Mouse (Mus musculus): Measurements from ENCODE around the gene Reck.

Reck gene

DNA sequence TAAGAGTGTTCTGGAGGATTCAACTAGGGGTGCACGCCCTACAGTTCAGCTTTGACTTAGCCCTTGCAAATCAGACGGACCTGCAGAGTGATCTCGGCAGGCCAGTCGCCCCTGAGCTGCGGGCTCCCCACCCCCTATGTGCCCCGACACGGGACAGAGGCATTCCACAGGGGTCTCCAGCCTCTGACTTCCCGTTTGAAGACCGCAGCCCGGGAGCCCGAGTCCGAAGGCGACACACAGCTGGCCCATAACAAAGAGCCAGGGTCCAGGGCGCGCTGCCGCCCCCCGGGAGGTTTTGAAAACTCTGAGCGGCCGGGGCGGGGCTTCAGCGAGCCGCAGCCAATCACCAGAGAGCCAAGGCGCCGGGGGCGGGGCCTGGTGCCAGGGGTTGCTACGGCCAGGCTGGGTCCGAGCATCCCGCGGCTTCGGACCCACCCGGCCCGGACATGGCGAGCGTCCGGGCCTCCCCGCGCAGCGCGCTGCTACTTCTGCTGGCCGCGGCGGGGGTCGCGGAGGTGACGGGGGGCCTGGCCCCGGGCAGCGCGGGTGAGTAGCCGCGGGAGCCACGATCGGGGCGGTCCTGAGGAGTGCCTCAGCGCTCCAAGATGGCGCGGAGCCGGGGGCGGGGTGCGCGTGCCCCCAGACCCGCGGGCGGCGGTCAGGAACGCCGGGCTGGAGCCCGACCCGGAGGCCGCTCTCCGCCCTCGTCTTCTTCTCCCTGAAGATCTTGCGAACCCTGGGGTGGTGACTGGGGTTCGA lies at the start of gene Reck:
Gene Reck (plus strand): TSS at position 371 of the 759 bp plus-strand sequence.
- DNase-seq (ENCODE audit: low spot score), result peak; percentile 82

DNA sequence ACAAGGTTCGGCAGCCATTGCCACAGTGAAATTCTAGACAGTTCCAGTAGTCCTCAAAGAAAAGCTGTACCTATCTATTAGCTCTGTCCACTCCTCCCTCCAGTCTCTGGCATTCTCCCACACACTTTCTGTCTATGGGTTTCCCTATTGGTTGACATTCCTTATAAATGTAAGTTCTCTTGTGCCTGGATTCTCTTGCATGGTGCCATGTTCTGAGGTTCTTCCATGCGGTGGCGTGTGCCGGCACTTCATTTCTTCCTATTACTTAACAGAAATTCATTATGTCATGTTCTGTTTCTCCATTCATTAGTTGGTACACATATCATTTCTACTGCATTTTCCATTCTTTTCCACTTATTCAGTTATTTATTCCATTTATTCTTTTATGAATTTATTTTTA lies 46.5 kb upstream of the Reck start:
- no peak for DNase-seq (ENCODE audit: low spot score)

DNA sequence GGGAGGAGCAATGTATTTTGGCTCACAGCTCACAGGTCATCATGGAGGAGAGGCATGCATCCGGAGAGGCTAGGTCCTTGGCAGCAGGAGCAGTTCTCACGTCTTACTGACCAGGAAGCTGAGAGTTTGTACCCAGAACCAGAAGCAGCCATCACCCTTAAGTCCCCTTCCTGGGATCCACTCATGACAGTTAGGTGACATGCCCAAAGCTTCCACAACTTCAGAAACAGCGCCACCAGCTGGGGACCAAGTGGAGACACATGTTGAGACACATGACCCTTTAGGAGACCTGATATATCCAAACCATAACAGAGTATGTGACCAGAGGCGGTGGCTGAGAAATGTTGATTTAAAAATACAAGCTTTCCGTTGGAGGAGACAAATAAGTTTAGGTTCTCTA lies 43.3 kb upstream of the Reck start:
- no peak for DNase-seq (ENCODE audit: low spot score)

DNA sequence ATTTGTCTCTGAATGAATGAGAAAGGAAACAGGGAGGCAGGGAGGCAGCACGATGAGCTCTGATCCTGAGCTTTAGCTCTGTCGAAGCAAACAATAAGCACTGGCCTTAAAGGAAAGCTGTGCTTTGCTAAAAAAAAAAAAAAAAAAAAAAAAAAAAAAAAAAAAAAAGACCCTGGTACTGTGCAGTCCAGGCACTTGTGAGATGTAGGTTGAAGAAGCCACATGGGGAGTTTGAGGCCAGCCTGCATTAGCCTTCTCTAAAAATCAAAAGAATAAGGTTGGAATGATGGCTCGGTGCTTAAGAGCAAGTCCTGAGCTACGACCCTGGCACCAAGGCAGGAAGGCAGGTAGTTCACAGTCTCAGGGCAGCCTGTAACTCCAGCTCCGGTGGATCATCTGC lies 41.6 kb upstream of the Reck start:
- DNase-seq (ENCODE audit: low spot score), result no peak

DNA sequence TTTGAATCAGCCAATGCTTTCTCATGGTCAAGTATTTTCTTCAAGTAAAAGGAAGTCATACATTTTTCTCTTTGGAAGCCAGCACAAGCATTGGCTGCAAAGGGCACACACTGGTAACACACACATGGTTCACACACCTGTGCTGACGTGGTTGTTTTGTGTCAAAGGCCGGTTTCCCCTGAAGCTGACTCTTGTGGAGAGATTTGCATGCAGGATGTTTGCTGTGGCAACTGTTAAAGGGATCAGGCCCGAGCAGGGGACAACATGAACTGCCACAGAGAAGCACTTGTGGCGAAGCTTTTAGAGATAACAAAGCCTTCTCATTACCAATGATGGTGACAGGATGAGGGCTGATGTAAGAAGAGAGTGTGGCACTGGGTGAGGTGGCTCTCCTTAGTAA lies 40.6 kb upstream of the Reck start:
- DNase-seq (ENCODE audit: low spot score), result no peak

DNA sequence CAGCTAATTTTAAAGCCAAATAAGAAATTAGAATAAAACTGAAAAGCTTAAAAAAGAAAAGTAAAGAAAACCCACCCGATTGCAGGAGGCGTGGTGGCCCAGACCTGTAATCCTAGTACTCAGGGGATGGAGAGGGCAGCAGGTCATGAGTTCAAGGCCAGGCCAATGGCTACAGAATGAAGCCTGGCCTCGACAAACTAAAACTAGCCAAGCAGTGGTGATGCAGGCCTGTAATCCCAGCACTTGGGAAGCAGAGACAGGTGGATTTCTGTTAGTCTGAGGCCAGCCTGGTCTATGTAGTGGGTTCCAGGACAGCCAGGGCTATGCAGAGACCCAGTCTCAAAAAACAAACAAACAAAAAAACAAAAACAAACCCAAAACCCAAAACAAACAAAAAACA lies 37.0 kb upstream of the Reck start:
- no peak for DNase-seq (ENCODE audit: low spot score)

DNA sequence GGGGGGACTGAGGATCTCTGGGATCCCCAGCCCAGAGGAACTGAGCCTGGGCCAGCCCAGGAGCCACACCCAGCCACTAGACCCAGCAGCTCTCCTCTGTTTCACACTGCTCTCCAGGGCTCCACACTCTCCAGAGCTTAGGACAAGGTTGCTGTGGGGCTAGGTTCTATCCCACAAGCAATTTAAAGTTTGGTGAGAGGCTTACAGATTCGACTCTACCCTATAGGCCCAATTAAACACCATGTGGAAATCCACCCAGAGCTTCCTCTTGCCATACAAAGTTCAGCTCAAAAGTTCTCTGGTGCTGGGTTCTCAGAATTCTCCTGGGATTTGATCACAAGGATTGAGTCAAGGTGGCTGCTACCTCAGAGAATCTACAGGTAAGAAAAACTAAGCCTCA lies 35.2 kb upstream of the Reck start, which contains the start of gene Olfr157:
Gene Olfr157 (minus strand): TSS at position 101 of the 400 bp plus-strand sequence.
- no peak for DNase-seq (ENCODE audit: low spot score)

DNA sequence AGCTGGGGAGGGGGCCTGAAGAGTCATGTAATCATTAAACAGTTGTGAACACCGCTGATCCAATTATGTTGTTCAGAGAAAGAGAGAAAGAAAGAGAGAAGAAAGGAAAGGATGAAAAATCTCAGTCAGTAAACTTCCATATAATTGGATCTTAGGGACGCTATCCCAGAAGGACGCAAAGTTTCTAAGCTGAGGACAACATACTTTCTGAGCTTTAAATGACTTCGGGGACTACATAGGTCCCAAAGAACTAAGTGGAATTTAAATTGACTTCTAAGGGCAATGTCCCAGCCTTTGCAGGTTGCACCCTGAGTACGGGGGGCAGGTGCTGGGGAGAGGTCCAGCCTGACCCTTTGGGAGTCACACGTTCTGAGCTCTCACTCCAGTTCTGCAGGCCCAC lies 24.1 kb upstream of the Reck start, which contains the start of gene Olfr155:
Gene Olfr155 (plus strand): TSS at position 301 of the 400 bp plus-strand sequence.
- no peak for DNase-seq (ENCODE audit: low spot score)

DNA sequence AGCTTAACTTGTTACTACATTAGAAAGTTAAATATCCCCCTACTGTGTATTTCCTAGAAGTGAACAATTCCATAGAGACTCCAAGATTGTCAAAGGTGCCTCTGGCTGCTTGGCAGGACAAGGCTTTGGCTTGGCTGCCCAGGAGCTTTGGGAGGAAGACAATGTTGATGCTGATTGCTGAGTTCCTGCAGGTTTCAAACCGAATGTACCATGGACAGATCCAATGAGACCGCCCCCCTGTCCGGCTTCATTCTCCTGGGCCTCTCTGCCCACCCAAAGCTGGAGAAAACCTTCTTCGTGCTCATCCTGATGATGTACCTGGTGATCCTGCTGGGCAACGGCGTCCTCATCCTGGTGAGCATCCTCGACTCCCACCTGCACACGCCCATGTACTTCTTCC lies 21.2 kb upstream of the Reck start:
- no peak for DNase-seq (ENCODE audit: low spot score)

DNA sequence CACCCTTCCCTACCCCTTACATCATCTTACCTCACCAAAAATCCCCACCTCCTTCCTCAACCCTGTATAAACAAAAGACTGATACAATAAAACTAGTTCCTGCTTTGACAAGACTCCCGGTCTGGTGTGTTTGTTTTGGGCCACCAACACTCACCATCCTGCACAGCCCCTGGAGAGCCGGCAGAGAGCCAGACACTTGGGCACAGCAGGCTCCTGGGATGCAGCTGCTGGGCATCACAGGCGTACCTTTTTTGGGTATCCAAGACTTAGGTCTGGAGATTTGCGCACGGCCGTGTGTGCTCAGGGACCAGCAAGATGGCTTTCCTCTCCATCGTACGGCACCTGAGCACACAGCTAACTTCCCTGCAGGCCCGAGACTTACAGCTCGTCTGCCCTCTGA lies 15.4 kb upstream of the Reck start:
- DNase-seq (ENCODE audit: low spot score), result no peak

DNA sequence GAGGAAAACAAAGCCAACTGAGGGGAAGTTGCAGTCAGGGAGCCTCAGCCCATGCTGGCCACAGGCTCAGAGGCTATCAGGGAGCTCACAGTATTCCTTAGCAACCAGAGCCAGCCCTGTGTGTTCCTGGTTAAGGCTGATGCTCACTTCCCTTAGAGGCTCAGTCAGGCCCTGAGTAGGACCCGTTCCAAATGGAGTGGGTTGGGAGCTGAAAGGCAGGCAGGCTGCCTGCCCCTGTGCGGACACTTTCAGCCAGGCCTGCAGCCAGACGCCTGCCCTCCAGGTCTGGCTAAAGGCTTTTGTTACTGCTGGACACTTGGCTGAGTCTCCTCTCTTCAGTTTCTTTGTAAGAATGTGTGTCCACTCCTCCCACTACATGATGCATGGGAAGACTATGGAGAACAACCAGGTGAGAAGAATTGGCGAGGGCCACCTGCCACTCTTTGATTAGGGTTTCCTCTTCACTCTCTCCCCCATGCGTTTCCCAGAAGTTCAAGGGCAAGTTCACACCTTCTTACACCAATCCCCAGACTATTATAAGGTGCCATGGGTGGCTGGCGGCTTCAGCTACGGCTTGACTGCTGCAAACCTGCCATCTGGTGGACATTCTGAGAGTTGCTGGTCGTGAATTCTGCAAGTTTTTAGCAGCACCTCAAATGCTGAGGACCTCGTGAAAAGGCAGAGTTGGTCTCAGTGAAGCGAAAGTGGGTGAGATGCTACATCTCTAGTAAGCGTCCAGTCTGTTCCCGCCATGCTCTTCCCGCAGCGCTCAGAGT lies 14.4 kb upstream of the Reck start:
- DNase-seq (ENCODE audit: low spot score), result peak; percentile 33

DNA sequence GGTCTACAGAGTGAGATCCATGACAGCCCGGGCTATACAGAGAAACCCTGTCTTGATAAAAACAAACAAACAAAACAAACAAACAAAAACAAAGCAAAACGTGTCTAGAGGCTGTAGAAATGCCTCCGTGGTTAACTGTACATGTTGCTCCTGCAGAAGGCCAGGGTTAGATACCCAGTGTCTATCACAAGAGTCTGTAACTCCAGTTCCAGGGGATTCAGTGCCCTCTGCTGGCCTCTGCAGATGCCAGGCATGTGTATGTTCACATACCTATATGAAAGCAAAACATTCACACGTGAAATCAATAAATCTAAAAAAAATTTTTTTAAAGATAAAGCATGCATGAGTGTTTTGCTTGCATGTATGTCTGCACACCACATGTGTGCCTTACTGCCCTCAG lies 12.0 kb upstream of the Reck start:
- DNase-seq (ENCODE audit: low spot score), result no peak

DNA sequence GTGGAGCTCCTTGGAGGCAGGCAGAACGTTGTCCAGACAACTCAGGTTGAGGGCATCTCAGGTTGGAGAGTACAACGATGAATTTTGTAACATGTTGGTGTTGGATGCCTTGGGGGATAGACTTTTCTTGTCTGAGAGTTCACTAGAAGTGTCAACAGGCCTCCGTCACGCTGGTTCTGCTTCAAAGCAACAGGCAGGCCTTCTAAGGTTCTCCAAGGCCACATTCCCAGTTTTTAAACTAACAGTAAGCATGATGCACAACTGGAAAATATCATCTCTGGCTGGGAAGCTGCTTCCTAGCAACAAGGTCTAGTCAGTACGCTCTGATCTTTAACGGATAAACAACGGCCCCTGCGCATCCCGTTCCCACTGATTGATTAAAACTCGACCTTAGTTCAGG lies 5.5 kb upstream of the Reck start:
- DNase-seq (ENCODE audit: low spot score), result no peak

DNA sequence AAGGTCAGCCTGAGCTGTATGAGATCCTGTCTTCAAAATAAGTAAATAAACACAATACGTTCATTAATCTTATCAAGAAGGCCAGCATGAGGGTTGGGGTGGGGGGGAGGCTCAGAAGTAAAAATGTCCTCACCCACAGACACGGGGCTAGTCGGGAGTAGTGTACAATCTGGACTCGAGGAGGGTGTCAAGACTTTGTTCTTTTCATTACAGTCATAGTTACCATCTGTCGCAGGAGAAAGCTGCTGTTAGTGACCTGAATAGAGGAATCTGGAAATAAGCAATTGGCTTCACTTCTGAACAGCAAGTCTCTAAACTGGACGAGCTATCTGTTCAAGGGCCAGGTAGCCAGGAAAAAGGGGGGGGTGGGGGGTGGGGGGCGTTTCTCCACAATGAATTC lies 829 bp upstream of the Reck start:
- no peak for DNase-seq (ENCODE audit: low spot score)

DNA sequence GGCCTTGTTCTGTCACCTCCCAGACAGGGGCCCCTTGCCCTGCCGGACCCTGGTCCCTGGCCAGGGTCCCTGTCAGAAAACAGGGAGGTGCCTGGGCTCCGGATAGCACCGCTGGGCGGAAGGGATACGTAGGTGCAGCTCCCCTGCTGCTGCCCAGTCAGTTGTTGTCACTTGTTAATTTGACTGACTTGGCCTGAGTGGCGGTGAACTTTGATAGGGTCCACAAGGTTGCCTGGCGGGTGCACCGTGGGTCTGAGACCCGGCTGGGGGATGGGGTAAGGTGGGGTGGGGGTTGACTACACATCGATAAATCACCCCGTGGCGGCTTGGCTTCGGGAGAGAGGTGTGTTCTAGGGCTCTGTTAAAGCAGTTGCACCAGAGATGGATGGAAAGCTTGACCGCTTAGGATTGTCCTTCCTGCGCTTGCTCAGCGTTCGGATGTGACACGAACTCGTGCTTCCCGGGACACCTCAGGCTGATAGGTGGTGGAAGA lies 635 bp downstream of the Reck start:
- no peak for DNase-seq (ENCODE audit: low spot score)

DNA sequence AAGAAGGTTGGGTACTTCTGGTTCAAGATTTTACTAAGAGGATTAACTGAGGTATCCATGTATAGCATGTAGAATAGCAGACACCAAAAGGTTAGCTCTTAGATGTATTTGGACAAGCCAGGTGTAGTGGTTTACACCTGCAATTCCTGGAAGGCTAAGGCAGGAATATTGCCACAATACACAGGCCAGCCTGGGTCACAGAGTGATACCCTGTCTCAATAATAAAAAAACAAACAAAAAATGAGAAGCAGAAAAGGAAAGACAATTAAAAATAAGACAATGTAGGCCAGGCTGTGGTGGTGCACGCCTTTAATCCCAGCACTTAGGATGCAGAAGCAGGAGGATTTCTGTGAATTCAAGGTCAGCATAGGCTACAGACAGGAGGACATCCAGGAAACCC lies 1.9 kb downstream of the Reck start:
- no peak for DNase-seq (ENCODE audit: low spot score)

DNA sequence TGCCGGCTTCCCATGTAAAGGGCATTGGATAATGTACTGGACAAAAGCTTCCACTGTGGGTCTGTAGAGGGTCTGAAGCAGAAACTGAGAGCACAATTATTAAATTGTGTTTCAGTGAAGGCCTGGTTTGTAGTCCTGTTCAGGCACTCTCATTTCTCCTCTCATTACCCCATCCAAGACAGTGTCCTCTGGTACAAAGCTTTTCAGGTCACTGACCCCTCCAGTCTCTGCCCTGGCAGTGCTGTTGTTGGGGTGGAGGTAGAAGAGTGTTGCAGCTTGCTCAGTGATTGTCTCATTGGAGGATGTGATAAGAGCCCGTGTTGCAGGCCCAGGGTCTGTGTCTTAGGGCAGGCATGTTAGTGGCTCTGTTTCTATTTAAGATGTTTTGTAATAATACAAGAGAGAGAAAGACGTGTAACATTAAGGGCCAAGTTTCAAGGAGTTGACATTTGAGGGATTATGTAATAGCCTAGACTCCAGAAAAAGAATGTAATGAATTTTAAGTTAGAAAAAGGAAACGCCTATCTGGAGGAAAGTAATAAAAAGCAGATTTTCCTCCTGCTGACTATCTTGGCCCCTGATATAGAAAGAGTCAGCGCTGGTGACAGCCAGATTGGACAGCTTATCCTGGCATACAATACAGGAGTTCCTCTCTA lies 2.9 kb downstream of the Reck start:
- DNase-seq (ENCODE audit: low spot score), result no peak

DNA sequence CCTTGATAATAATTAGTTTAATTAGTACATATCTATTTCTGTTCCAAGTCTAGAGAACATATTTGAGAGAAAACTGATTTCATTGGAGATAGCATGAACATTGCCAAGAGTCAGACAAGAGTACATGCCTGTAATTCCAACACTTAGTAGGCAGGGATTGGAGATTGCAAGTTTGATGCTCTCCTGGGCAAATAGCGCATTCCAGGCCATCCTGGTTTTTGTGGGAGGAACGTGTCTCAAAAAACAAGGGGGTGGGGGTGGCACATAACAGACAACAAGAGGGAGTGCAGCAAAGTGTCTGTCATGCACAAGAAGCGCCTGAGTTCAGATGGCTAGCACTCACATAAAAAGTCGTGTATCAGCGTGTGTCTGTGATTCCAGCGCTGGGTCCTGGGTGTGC lies 4.2 kb downstream of the Reck start:
- no peak for DNase-seq (ENCODE audit: low spot score)

DNA sequence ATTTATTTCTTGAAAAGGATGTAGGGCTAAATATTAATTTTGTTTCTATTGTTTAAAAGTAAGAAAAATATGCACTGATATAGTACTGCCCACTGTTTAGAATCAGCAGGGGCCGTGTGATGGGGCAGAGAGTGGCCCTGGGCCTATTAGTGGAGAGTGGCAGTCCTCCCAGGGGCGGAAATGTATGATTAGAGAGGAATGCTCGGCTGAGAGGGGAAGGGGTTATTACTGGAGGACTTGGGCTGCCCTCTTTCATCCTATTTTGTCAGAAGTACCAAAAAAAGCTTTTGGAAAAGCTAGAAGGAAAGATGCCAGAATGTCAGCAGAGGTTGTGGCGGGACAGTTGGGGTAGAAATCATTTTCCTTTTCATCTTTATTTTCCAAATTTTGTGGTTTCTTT lies 8.9 kb downstream of the Reck start:
- no peak for DNase-seq (ENCODE audit: low spot score)

DNA sequence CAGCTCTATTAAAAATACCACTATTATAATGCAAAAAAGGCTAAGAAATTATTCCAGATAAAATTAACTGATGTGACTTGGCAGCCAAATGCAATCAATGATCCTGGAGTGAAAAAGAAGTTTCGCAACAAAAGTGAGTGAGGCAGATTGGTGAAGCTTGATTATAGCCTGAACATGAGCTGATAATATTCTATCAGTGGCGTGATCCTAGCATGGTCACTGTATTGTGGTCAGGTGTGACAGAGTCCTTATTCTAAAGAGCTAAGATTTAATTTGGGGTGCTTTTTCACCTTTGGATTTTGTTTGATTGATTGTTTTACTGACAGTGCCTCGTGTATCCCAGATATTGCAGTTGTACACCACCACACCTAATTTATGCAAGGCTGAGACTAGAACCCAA lies 15.9 kb downstream of the Reck start:
- DNase-seq (ENCODE audit: low spot score), result no peak

DNA sequence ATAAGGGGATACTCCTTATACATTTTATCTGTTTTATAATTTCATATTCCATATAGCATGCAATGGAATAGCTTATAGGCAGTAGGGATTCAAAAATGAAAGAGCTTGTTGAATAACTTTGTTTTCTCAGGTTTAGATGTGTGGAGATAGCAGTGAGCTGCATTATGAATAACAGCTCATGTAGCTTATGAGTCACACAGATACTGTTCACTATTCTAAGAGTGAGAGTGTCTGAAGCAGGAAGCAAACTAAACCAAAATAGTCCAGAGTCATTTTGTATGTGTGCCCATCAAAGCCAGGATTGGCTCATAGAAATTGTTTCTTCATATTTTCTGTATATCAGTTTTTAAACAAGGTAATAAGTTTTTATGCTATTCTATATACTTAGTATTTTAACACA lies 21.9 kb downstream of the Reck start:
- no peak for DNase-seq (ENCODE audit: low spot score)

DNA sequence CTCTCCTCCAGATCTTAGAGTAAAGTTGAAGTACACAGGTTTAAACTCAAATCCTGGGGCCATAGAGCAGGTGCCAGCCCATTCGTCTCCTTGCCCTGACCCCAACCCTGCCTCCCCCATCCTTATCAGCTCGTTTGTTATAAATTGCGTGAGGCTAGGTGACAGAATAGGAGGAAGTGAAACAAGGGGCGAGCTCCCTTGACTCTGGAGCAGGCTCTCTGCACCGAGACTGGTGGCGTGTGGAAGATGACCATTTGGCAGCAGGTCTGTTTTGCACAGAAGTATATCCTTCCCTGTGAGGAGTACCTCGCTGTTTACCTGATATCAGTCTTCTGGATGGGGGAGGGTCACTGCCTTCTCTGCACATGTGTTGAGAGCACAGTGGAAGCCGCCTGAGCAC lies 23.9 kb downstream of the Reck start:
- no peak for DNase-seq (ENCODE audit: low spot score)

DNA sequence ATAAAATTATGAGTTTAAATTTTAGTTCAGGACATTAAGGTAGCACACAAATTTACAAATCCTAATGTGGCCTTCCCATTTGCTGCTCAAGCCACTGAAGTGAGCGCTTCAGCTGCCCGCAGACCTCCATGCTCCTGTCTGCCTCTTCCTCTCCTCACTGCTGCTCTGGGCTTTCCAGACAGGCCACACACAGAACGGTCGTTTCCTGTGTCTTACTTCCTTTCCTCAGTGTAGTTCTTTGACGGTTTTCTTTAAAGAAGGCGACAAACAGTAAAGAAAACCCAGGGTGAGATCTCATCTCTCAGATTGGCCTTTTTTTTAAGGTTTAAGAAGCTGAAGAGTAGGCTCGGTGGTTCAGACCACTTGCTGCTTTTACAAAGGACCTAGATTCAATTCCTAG lies 28.4 kb downstream of the Reck start:
- DNase-seq (ENCODE audit: low spot score), result no peak
